Mouse (Mus musculus) lung, embryonic 15.5 days (tissue): ENCODE data around the gene Amz2. TPM values are rescaled to one million over a fixed set of nuclear protein-coding genes. Genes with fewer than 3 reads are reported as not detected.

Experiments
- ATAC-seq: fragments of 200-750 bp; cut with Nextera tagmentation; 2 replicates; pipeline ENCODE4 v1.8.0; 2017; ENCODE audit warnings: moderate number of reproducible peaks, borderline replicate concordance; ENCODE audit not compliant: low FRiP score, low TSS enrichment; ENCODE audit errors: extremely low read depth
- H3K27ac ChIP-seq: fragments of 300-500 bp; sonication (generic); 2 replicates; pipeline ENCODE4 v1.5.1; 2015; ENCODE audit warnings: moderate library complexity, mild to moderate bottlenecking, inconsistent platforms
- H3K27me3 ChIP-seq: fragments of 300-500 bp; sonication (generic); 2 replicates; pipeline ENCODE4 v1.6.1; 2015; ENCODE audit warnings: inconsistent platforms
- H3K36me3 ChIP-seq: fragments of 300-500 bp; sonication (generic); 2 replicates; pipeline ENCODE4 v1.6.1; 2015; ENCODE audit warnings: inconsistent platforms
- H3K4me1 ChIP-seq: fragments of 300-500 bp; sonication (generic); 2 replicates; pipeline ENCODE4 v1.6.1; 2015; ENCODE audit warnings: inconsistent platforms
- H3K4me2 ChIP-seq: fragments of 300-500 bp; sonication (generic); 2 replicates; pipeline ENCODE4 v1.6.1; 2015; ENCODE audit warnings: inconsistent platforms, mild to moderate bottlenecking, moderate library complexity
- H3K4me3 ChIP-seq: fragments of 300-500 bp; sonication (generic); 2 replicates; pipeline ENCODE4 v1.5.1; 2015; ENCODE audit warnings: mild to moderate bottlenecking, inconsistent platforms
- H3K9ac ChIP-seq: fragments of 300-500 bp; sonication (generic); 2 replicates; pipeline ENCODE4 v1.6.1; 2015; ENCODE audit warnings: inconsistent platforms
- H3K9me3 ChIP-seq: fragments of 300-500 bp; sonication (generic); 2 replicates; pipeline ENCODE4 v1.6.1; 2016; ENCODE audit warnings: inconsistent platforms
- WGBS: fragments of 180-500 bp; shearing (Covaris S2); methylation state at CpG from one replicate; pipeline ENCODE4 v1.1.7; 2015; 5-methylcytosine and 5-hydroxymethylcytosine counted together
- polyA plus RNA-seq: library from polyadenylated mRNA; unstranded; fragments of >200 nt; fragmentation: Nextera tagmentation; extraction: Ambion mirVana; gene quantifications from 2 replicates; pipeline ENCODE4 v1.2.1, GENCODE M21; 2015

Gene Amz2
- polyA plus RNA-seq, 1 experiment from 2014 or later, result 41.4 TPM

DNA sequence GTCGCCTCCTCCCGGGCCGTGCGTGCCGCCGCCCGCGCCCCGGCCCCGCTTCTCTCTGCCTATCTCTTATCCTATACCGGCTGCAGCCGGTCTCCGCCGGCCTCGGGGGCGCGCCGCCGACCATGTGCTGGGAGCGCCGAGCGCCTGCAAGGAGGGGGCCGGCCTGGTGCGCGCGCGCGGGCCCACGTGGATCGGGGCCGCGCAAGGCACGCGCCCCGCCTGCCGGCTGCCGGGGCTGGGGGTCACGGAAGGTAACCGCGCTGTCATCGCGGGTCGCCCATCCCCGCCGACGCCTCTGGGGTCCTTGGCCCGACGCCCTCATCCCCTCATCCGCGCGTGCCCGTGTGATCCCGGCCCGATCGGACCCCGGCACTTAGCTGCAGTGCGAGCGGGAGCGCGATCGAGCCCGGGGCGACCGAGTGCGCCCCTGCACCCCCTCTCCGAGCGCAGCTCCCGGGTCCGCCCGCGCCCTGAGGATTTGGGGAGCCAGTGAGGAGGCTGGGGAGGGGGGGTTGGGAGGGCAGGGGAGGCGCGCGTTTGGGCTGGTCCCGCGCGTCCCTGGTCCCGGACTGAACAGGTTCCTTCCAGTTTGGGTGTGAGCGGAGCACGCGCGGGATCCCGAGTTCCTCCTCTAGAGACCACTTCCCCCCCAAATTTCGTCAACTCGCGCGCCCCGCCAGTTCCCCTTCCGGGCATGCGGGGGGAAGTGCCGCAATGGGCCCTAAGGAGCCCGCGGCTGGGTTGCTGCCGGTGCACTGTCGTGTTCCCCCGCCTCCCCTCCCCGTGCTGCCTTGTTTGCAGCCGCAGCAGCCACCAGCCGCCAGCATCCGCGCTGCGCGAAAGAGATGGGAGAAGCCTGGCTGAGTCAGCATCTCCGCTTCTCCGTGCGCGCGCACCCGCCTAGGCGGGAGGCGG lies 47.7 kb downstream of the Amz2 start, which contains the start of the genes Arsg and Slc16a6:
Arsg (plus strand) TSS at position 204 of the 915 bp plus-strand sequence.
Slc16a6 (minus strand) TSS at position 428 of the 915 bp plus-strand sequence.
- H3K27ac ChIP-seq, result peak within 1 kb of the TSS; percentile 85
- under 1% methylated on average over 105 of the region's 111 CpGs for WGBS
- ATAC-seq, result peak; percentile 85

DNA sequence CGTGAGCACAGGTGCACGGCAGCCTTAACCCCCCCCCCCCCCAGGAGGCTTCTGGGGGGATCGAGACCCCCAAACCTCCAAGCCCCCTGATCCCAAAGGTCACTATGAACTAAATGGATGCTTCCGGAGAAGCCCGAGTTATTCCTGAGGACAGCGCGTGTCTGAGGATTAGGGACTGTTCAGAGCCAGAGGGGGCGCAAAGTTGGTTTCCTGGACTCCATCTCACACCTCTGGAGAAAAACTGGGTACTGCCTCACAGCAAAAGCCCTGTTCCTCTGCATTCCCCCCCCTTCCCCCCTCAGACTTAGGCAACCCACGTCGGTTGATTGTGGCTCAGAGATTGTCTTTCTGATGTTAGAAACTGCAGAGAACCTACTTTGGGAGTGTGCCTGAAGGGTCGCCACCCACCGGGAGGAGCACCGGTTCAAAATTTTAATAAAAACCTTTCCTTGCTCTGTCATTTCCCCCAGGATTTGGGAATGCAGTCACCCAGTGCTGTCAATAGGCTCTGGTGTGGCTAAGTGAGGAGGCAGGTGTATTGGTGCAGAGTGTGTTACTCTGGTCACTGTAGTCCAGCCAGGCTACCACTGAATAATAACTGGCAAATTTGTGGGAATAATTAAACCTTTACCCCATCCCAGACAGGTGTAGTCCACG lies 48.5 kb downstream of the Amz2 start:
- Histone ChIP-seq H3K9me3 (no peaks in the 10 kb centered on the region), H3K27me3 (no peaks in the 10 kb centered on the region), H3K9ac (peak overlapping the region; percentile 79), H3K4me1 (peaks cover 10% of the 10 kb centered on the region; the same call in 1 of the 2 replicates), H3K36me3 (no peaks in the 10 kb centered on the region), H3K4me3 (peak overlapping the region; percentile 83), H3K4me2 (peak overlapping the region; percentile 98), H3K27ac (peak overlapping the region; percentile 85; the same call in 1 of the 2 replicates)
- WGBS, result 7% methylated on average over 14 of the region's 14 CpGs
- ATAC-seq, result no peak

More for the DNA sequence above, 47.7 kb downstream of the Amz2 start, which contains the start of the genes Arsg and Slc16a6:
- Histone ChIP-seq H3K4me3 (peak within 1 kb of the TSS; percentile 83), H3K9ac (peak within 1 kb of the TSS; percentile 79), H3K27me3 (no peaks in the 10 kb centered on the region), H3K4me2 (peak within 1 kb of the TSS; percentile 98), H3K4me1 (peaks cover 10% of the 10 kb centered on the region; the same call in 1 of the 2 replicates), H3K36me3 (no peaks in the 10 kb centered on the region), H3K9me3 (no peaks in the 10 kb centered on the region)

DNA sequence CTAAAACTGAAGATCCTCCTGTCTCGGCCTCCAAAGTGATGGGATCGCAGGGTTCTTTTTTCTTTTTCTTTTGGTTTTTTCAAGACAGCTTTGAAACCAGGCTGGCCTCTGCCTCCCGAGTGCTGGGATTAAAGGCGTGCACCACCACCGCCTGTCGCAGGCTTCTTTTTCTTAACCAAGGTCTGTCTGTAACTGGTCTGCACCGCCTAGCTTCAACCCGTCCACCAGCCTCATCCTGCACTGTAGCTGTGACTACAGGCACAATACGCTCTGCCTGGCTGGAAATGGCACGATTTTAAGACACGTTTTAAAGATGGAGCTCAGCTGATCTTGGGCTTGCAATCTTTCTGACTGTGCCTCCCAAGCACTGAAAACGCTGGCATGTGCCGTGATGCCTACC lies 49.1 kb downstream of the Amz2 start:
- H3K36me3 ChIP-seq, result no peaks in the 10 kb centered on the region
- H3K9ac ChIP-seq, result no peak overlapping the region
- H3K4me3 ChIP-seq, result no peak overlapping the region
- H3K4me2 ChIP-seq, result no peak overlapping the region; the same call in 1 of the 2 replicates
- ATAC-seq, result no peak
- no peak overlapping the region for H3K27ac ChIP-seq
- no peaks in the 10 kb centered on the region for H3K9me3 ChIP-seq
- no peaks in the 10 kb centered on the region for H3K27me3 ChIP-seq
- peaks cover 10% of the 10 kb centered on the region; the same call in 1 of the 2 replicates for H3K4me1 ChIP-seq
- WGBS, result 80% methylated on average over 13 of the region's 13 CpGs

DNA sequence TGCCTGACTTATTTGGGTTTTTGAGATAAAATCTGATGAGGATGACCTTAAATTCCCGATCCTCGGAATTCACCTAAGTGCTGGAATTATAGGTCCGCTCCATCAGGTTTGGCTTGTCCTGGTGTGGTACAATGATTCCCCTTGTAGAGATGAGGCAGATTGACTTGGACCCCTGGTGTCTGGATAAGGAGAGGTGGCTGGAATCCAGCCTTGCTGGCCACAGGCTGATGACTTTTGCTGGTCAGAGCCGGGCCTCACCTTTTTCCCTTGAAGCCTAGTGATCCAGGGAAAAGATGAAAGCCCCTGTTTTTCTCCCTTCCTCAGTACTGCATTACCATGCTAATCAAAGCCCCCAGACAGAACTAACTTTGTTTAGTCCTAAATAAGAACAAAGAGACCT lies 50.0 kb downstream of the Amz2 start:
- Histone ChIP-seq H3K27ac (no peak overlapping the region), H3K36me3 (no peaks in the 10 kb centered on the region), H3K9me3 (no peaks in the 10 kb centered on the region), H3K27me3 (no peaks in the 10 kb centered on the region), H3K4me2 (no peak overlapping the region), H3K4me1 (peaks cover 10% of the 10 kb centered on the region; the same call in 1 of the 2 replicates), H3K4me3 (no peak overlapping the region), H3K9ac (no peak overlapping the region)
- WGBS, result 86% methylated on average over 4 of the region's 4 CpGs
- no peak for ATAC-seq

DNA sequence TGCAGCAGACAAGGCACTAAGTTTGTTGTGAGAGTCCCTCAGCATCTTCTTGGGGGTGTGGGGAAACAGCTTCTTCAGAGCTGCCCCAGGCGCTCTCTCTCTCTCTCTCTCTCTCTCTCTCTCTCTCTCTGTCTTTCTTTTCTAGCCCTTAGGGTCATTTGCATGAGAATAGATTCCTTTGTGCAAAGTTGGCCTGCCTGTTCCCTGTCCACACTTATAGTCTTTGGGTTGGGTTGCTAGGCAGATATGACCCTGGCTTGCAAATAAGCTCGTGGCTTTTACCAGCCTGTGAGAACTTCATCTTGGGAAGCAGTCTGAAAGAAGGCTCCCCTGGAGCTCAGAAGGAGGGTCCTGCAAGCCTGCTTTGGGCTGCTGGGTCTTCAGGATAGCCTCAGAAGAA lies 50.5 kb downstream of the Amz2 start:
- no peak overlapping the region for H3K27ac ChIP-seq
- no peak overlapping the region for H3K9ac ChIP-seq

DNA sequence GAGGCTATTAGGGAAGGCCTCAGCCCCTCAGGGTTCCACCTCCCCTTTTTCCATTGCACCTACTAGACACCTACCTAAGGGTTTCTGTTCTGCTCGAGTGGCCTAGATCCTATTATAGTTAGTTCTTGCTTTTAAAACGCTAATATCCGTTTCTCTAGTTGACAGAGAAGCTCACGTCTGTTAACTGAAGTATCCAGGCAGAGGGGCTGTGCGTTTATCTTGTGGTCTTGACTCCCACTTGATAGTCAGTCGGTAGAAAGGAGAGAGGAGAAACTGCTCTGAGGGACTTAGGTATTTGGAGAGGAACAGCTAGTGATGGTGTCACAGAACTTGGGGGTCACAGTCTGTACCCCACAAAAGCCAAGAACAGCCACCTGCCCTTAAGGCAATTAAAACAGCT lies 50.9 kb downstream of the Amz2 start:
- no peak overlapping the region for H3K4me2 ChIP-seq
- no peak overlapping the region for H3K4me3 ChIP-seq
- 36% methylated on average over 6 of the region's 6 CpGs for WGBS
- H3K27ac ChIP-seq, result no peak overlapping the region
- no peaks in the 10 kb centered on the region for H3K9me3 ChIP-seq
- no peak overlapping the region for H3K9ac ChIP-seq
- ATAC-seq, result no peak
- peaks cover 9% of the 10 kb centered on the region; the same call in 1 of the 2 replicates for H3K4me1 ChIP-seq
- no peaks in the 10 kb centered on the region for H3K36me3 ChIP-seq
- no peaks in the 10 kb centered on the region for H3K27me3 ChIP-seq

More for the DNA sequence above, 50.5 kb downstream of the Amz2 start:
- WGBS, result 61% methylated on average over 2 of the region's 2 CpGs
- no peak overlapping the region for H3K4me2 ChIP-seq
- H3K9me3 ChIP-seq, result no peaks in the 10 kb centered on the region
- no peaks in the 10 kb centered on the region for H3K36me3 ChIP-seq
- no peak overlapping the region for H3K4me3 ChIP-seq
- no peaks in the 10 kb centered on the region for H3K27me3 ChIP-seq
- peaks cover 10% of the 10 kb centered on the region; the same call in 1 of the 2 replicates for H3K4me1 ChIP-seq
- no peak for ATAC-seq

DNA sequence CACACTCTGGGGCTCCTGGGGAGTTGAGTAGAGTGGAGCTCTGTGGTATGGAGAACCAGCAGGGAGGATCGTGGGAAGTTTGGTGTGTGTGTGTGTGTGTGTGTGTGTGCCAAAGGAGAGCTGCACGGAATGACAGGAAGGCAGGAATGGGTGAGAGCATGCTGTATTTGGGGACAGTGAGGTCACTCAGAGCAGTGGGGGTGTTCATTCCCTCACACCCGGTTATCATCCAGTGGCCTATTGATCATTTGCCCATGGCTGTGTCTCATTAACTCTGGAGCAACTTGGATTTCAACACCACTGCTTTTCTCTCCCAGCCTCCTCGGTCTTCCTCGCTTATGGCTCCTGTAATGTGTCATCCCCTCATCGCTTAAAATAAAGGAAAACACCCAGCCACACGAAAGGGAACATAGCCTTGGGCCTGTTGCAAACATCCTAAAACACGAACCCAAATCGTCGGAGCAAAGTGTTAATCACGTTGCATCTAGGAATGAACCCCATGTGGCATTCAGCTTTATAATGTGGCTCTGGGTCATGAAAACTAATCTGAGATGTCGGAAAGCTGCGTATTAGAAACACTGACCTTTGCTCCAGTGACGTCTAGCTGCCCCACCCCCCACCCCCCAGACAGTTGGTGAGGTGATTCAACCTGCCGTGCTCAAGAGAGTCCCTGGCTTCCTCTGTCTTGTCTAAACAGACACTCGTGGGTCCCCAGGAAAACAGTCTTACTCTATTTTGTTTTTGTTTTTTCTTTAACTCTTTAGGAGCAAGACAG lies 52.0 kb downstream of the Amz2 start:
- no peak overlapping the region for H3K9ac ChIP-seq
- H3K4me1 ChIP-seq, result 0 out of 2 replicates have a peak, but pooled peaks cover 2% of the 10 kb centered on the region
- H3K9me3 ChIP-seq, result no peaks in the 10 kb centered on the region
- ATAC-seq, result no peak
- H3K4me3 ChIP-seq, result no peak overlapping the region
- H3K27me3 ChIP-seq, result no peaks in the 10 kb centered on the region
- WGBS, result 41% methylated on average over 16 of the region's 16 CpGs
- H3K4me2 ChIP-seq, result no peak overlapping the region
- H3K36me3 ChIP-seq, result no peaks in the 10 kb centered on the region
- no peak overlapping the region for H3K27ac ChIP-seq

DNA sequence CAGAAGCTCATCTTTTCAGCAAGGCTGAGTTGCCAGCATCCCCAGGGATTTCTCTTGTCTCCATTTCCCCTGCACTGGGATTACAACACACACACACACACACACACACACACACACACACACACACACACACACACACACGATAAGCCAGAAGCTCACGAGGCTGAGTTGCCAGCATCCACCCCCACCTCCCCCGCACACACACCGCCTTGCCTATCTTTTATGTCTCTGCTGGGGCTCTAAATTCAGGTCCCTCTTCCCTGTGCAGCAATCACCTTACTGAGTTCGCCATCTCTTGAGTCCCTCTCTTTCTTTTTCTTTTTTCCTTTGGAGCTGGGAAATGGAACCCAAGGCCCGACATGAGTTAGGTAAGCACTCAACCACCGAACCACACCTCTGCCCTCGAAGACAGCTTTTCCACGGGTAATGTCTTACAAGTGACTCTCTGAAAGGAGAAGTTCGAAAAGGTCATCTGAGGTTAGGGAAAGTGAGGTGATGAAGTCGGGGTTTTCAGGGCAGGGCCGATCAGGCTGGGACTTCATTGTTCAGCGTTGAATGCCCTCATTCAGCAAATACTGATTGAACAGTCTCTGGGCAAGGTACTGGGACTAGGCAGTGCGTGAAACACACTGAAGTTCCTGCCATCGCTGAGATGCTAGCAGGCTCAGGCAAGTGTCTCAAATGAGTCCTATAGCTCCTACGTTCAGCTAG lies 54.0 kb downstream of the Amz2 start:
- Histone ChIP-seq H3K4me3 (no peak overlapping the region), H3K4me2 (no peak overlapping the region), H3K9me3 (no peaks in the 10 kb centered on the region), H3K9ac (no peak overlapping the region), H3K27me3 (no peaks in the 10 kb centered on the region), H3K27ac (no peak overlapping the region), H3K4me1 (no peaks in the 10 kb centered on the region), H3K36me3 (no peaks in the 10 kb centered on the region)
- no peak for ATAC-seq
- WGBS, result 67% methylated on average over 16 of the region's 16 CpGs

DNA sequence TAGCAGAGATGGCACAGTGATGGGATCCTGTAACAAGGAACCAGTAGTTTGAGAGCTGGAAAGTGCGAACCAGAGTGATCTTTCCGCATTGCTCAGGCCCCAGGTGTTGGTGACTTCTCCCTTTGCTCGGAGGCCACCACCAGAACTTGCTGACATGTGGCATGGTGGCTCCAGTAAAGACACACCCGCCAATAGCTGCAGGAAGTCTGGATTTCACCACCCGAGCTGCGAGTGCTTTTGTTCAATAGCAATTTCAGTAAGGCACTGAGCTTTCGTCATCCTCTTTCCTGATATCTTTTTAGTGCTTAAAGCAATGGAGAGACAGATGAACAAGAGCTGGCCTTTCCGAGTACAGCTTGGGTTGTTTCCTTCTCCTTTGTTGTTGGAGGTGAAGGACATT lies 54.7 kb downstream of the Amz2 start:
- no peak overlapping the region for H3K9ac ChIP-seq
- H3K4me1 ChIP-seq, result no peaks in the 10 kb centered on the region
- no peaks in the 10 kb centered on the region for H3K36me3 ChIP-seq
- WGBS, result 80% methylated on average over 8 of the region's 8 CpGs
- H3K27ac ChIP-seq, result no peak overlapping the region
- no peaks in the 10 kb centered on the region for H3K27me3 ChIP-seq
- H3K4me3 ChIP-seq, result no peak overlapping the region
- H3K9me3 ChIP-seq, result no peaks in the 10 kb centered on the region
- no peak for ATAC-seq
- no peak overlapping the region for H3K4me2 ChIP-seq

DNA sequence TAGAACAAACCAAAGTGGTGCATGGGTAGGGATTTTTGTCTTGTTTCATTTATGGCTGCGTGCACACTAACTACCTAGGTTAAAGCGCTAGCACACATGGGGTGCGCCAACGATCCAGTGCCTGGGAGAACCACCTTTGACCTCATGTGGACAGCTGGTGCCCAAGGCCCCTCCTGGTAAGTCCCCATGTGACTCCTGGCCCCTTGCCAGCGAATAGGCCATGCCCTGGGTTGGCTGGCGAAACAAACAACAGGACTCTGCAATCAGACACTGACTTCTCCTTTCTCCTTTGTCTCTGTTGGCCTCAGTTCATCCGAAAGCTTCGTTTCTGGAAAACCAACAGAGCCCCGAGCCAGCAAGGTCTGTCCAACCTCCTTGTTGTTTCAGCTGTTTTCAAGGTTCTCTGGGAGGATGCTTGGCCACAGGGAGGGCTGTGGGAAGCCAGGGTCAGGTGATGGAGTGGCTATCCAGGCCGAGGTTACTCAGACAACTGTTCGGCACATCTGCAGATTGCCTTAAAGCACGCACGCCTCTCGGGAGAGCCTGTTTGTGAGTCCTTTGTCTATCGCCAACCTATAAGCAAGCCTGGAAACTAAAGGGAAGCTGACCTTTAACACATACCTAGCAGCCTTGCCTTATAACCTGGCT lies 59.8 kb downstream of the Amz2 start:
- H3K4me3 ChIP-seq, result no peak overlapping the region
- H3K36me3 ChIP-seq, result no peaks in the 10 kb centered on the region
- H3K9ac ChIP-seq, result no peak overlapping the region
- ATAC-seq, result no peak
- H3K27ac ChIP-seq, result no peak overlapping the region
- no peaks in the 10 kb centered on the region for H3K9me3 ChIP-seq
- no peaks in the 10 kb centered on the region for H3K27me3 ChIP-seq
- no peaks in the 10 kb centered on the region for H3K4me1 ChIP-seq
- no peak overlapping the region for H3K4me2 ChIP-seq
- WGBS, result 86% methylated on average over 15 of the region's 15 CpGs
